Mouse (Mus musculus): ENCODE measurements around the gene Bnc2.

DNA sequence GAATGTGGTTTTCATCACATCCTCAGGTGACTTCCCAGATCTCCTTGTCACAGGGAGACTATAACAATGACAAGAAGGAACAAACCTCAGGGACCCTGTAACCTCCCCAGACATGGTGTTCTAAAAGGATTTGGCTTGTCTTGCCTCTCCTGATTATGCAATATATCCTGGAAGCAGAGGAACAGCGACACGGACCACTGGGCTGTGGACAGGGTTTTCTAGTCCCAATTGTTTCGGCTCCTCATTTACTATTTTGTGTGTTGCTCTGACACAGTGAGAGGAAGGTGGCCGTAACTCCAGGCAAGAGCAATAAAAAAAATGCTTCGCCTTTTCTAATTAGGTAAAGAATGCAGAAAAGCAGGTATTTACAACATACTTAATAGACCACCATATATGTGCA, 51.8 kb downstream of the Bnc2 start:
- TF ChIP-seq CTCF (IDR thresholded peaks at IDR 0.05; ENCODE audit: extremely low read depth, insufficient read length, insufficient replicate concordance, low read depth, low read length), result no peak
- TF ChIP-seq POLR2A (IDR thresholded peaks at IDR 0.05; ENCODE audit: low read depth, low read length), result no peak
